Mouse (Mus musculus) limb, embryonic 11.5 days (tissue): ENCODE measurements at regions not wholly inside any gene's neighbourhood (a gene's known extent, or its start where the extent isn't known, plus 50 kb on each side); places are given as distances from the start of the nearest gene placed in this dataset.
"Not testable (repeated sequence)": the region's sequence is repeated elsewhere in the genome, so short reads cannot be mapped to it uniquely, and the experiment has no call there.

ENCODE experiments used
- ATAC-seq: fragments of 200-750 bp; cut with Nextera tagmentation; 2 replicates; pipeline ENCODE4 v1.8.0; 2017; ENCODE audit warnings: low read depth; ENCODE audit not compliant: insufficient number of reproducible peaks, low FRiP score, low TSS enrichment
- DNase-seq: peaks from one replicate; pipeline ENCODE4 v3.0.0-alpha.2; 2015; ENCODE audit warnings: low spot score
- H3K27ac ChIP-seq: fragments of 300-500 bp; sonication (generic); replicated peaks from 2 replicates; pipeline ENCODE4 v1.5.1; 2014; ENCODE audit warnings: low read depth, mild to moderate bottlenecking, low read length
- H3K27me3 ChIP-seq: fragments of 300-500 bp; sonication (generic); 2 replicates; pipeline ENCODE4 v1.6.1; 2014; ENCODE audit warnings: mild to moderate bottlenecking, low read length, mixed read lengths; ENCODE audit not compliant: control insufficient read depth, insufficient read depth
- H3K36me3 ChIP-seq: fragments of 300-500 bp; sonication (generic); 2 replicates; pipeline ENCODE4 v1.6.1; 2014; ENCODE audit warnings: mild to moderate bottlenecking, low read length, moderate library complexity, mixed read lengths; ENCODE audit not compliant: control insufficient read depth, insufficient read depth
- H3K4me1 ChIP-seq: fragments of 300-500 bp; sonication (generic); 2 replicates; pipeline ENCODE4 v1.6.1; 2014; ENCODE audit warnings: low read length, mixed read lengths; ENCODE audit not compliant: control insufficient read depth, insufficient read depth
- H3K4me2 ChIP-seq: fragments of 300-500 bp; sonication (generic); 2 replicates; pipeline ENCODE4 v1.6.1; 2014; ENCODE audit warnings: low read depth, mild to moderate bottlenecking, moderate library complexity; ENCODE audit not compliant: severe bottlenecking
- H3K4me3 ChIP-seq: fragments of 300-500 bp; sonication (generic); 2 replicates; pipeline ENCODE4 v1.5.1; 2014; ENCODE audit warnings: low read depth, low read length
- H3K9ac ChIP-seq: fragments of 300-500 bp; sonication (generic); 2 replicates; pipeline ENCODE4 v1.6.1; 2014; ENCODE audit warnings: mild to moderate bottlenecking, low read length
- H3K9me3 ChIP-seq: fragments of 300-500 bp; sonication (generic); 2 replicates; pipeline ENCODE4 v1.6.1; 2016; ENCODE audit warnings: low read length; ENCODE audit not compliant: control insufficient read depth
- WGBS: fragments of 180-500 bp; shearing (Covaris S2); extraction: QIAGEN DNeasy Blood & Tissue Kit; methylation state at CpG from one replicate; pipeline ENCODE4 v1.1.7; 2014; 5-methylcytosine and 5-hydroxymethylcytosine counted together

DNA sequence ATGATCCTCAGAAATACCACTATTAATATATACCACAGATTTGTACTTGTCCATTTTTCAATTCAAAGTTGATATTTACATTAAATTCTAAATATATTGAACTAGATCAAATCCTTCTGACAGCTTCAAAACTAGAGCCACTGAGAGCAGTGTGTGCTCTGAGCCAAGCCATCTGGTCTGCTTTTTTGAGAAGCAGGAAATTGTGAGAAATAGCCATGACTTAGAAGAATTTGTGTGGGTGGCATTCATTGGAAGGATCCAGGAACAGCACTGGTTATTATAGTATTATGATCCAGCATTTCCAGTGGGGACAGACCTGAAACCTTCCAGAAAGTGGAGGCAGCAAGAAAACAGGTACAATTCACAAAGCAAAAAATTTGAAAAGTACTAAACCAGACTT lies 398.7 kb upstream of the Zfp960 start:
- ATAC-seq (no peak), DNase-seq (no peak)
- H3K27ac ChIP-seq = no peak overlapping the region
- H3K4me2 ChIP-seq = no peak overlapping the region
- no peaks in the 10 kb centered on the region for H3K36me3 ChIP-seq
- H3K9me3 ChIP-seq = no peaks in the 10 kb centered on the region
- H3K4me3 ChIP-seq = no peak overlapping the region
- H3K9ac ChIP-seq = no peak overlapping the region
- no peaks in the 10 kb centered on the region for H3K27me3 ChIP-seq
- no peaks in the 10 kb centered on the region for H3K4me1 ChIP-seq

DNA sequence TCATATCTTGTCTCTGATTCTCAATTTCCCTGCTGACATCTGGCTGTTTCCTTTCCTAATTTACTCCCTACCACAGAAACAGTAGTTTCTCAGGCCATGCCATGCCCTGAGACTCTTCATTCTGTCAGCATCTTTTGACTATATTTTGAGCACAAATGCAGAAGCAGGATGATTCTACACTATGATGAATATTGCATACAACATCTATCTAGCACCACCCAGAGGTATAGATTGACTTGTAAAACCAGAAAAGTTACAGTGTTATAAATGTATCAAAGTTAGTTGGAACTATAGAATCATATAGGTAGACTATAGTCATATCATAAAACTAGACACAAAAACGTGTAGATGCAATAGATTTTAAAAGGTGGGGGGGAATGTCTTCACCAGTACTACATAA lies 396.3 kb upstream of the Zfp960 start:
- ATAC-seq = no peak
- H3K4me2 ChIP-seq = no peak overlapping the region
- H3K27ac ChIP-seq = no peak overlapping the region
- H3K9ac ChIP-seq = no peak overlapping the region
- H3K4me3 ChIP-seq = no peak overlapping the region
- H3K27me3 ChIP-seq = no peaks in the 10 kb centered on the region
- no peaks in the 10 kb centered on the region for H3K4me1 ChIP-seq
- no peak for DNase-seq
- H3K9me3 ChIP-seq = no peaks in the 10 kb centered on the region
- 69% methylated on average over 1 of the region's 1 CpGs for WGBS
- no peaks in the 10 kb centered on the region for H3K36me3 ChIP-seq

DNA sequence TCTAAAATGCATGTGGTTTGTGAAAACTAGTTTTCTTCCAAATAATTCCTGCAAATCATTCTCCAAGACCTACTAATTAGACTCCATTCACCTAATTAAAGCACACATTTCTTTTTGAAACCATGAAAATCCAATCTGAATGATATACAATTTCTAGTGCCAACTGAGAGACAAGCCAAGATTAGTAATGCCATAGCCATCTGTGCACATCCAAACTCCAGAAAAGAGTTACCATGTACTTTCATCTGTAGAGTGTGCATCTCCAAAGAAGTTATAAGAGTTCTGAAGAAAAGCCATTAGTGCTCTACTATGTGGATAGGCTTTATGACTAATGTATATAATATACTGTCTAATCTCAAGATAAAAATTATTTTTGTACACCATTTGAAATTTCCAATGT lies 359.7 kb upstream of the Zfp960 start:
- Histone ChIP-seq H3K9ac (no peak overlapping the region), H3K4me2 (no peak overlapping the region), H3K4me1 (no peaks in the 10 kb centered on the region), H3K27me3 (no peaks in the 10 kb centered on the region), H3K4me3 (no peak overlapping the region), H3K36me3 (no peaks in the 10 kb centered on the region), H3K9me3 (no peaks in the 10 kb centered on the region), H3K27ac (no peak overlapping the region)
- ATAC-seq = no peak
- no peak for DNase-seq

- no peak overlapping the region for H3K4me2 ChIP-seq
- 88% methylated on average over 1 of the region's 1 CpGs for WGBS
- H3K4me1 ChIP-seq = no peaks in the 10 kb centered on the region
- H3K9me3 ChIP-seq = no peaks in the 10 kb centered on the region
- ATAC-seq = no peak
- no peak overlapping the region for H3K4me3 ChIP-seq
- H3K27me3 ChIP-seq = no peaks in the 10 kb centered on the region
- no peak overlapping the region for H3K27ac ChIP-seq
- no peaks in the 10 kb centered on the region for H3K36me3 ChIP-seq
- no peak overlapping the region for H3K9ac ChIP-seq
- no peak for DNase-seq
Observed at GRCm38 (mm10) chr17:16705890-16706289, 358.0 kb upstream of the Zfp960 start.

DNA sequence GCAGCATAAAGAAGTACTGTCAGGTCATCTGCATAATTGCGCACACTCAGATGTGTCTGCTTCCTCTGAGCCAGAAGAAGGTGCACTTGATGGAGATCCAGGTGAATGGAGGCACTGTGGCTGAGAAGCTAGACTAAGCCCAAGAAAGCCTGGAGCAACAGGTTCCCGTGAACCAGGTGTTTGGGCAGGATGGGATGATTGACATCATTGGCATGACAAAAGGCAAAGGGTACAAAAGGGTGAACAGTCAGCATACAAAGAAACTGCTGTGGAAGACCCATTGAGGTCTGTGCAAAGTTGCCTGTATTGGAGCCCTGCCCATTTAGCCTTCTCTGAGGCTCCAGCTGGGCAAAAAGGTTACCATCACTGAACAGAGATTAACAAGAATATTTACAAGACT lies 337.0 kb upstream of the Zfp960 start:
- Histone ChIP-seq H3K36me3 (no peaks in the 10 kb centered on the region), H3K27me3 (no peaks in the 10 kb centered on the region), H3K9me3 (no peaks in the 10 kb centered on the region; the same call in 1 of the 2 replicates), H3K4me2 (no peak overlapping the region), H3K4me3 (no peak overlapping the region), H3K9ac (no peak overlapping the region), H3K27ac (no peak overlapping the region), H3K4me1 (no peaks in the 10 kb centered on the region)
- no peak for DNase-seq
- no peak for ATAC-seq
- 93% methylated on average over 2 of the region's 2 CpGs for WGBS

DNA sequence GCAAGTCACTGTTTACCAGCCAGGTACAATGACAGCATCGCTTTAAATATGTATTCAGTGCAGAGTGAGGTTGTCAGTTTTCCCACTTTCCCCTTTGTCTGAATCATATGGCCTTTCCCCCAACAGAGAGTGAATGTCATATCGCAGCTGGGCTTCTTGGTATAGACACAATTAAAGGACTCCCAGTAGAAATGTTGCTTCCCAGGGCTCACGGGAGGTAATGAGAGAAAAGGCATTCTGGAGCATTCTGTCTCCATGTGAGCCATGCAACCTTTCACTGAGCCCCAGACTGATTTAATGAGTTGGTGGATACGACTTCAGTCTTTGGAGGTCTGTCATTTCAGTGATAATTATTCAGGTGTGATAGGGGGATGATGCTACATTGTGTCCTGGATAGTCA lies 310.8 kb upstream of the Zfp960 start:
- H3K27ac ChIP-seq = no peak overlapping the region
- no peaks in the 10 kb centered on the region for H3K4me1 ChIP-seq
- H3K4me3 ChIP-seq = no peak overlapping the region
- no peaks in the 10 kb centered on the region for H3K36me3 ChIP-seq
- H3K9me3 ChIP-seq = no peaks in the 10 kb centered on the region
- H3K27me3 ChIP-seq = no peaks in the 10 kb centered on the region
- DNase-seq (no peak), ATAC-seq (no peak)
- WGBS = 79% methylated on average over 4 of the region's 4 CpGs
- H3K4me2 ChIP-seq = no peak overlapping the region
- no peak overlapping the region for H3K9ac ChIP-seq

DNA sequence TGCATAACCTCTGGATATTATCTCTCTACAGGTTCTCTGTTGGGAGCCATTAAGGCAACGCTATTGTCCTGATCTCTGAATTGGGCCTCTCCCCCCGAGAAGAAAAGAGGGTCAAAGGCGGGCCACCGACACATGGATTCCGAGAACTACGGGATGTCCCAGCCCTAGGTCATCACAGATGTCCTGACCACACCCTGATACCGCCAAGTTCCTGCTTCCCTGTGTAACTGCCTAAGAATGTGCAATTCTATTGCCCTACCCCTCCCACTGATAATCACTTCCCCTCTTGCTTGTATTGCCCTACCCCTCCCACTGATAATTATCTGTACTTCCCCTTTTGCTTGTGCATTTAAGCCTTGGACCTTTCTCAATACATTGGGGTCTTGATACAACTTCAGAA lies 293.3 kb upstream of the Zfp960 start:
- not testable (repeated sequence) for H3K4me2 ChIP-seq, H3K4me1 ChIP-seq, DNase-seq, ATAC-seq, H3K9me3 ChIP-seq, H3K36me3 ChIP-seq, H3K27ac ChIP-seq, H3K9ac ChIP-seq, H3K4me3 ChIP-seq, H3K27me3 ChIP-seq
- WGBS = 89% methylated on average over 7 of the region's 7 CpGs

- H3K27me3 ChIP-seq = no peaks in the 10 kb centered on the region
- H3K9me3 ChIP-seq = no peaks in the 10 kb centered on the region
- 88% methylated on average over 5 of the region's 5 CpGs for WGBS
- H3K27ac ChIP-seq = no peak overlapping the region
- no peak overlapping the region for H3K4me2 ChIP-seq
- no peak for ATAC-seq
- no peak overlapping the region for H3K4me3 ChIP-seq
- no peaks in the 10 kb centered on the region for H3K36me3 ChIP-seq
- no peaks in the 10 kb centered on the region for H3K4me1 ChIP-seq
- DNase-seq = no peak
- H3K9ac ChIP-seq = no peak overlapping the region
Observed at GRCm38 (mm10) chr17:16798316-16798715, 265.6 kb upstream of the Zfp960 start.

GRCm38 (mm10) chr17:16804986-16805385 lies 258.9 kb upstream of the Zfp960 start:
- no peaks in the 10 kb centered on the region for H3K4me1 ChIP-seq

More at GRCm38 (mm10) chr17:16804986-16805385, 258.9 kb upstream of the Zfp960 start:
- Histone ChIP-seq H3K36me3 (no peaks in the 10 kb centered on the region), H3K27me3 (no peaks in the 10 kb centered on the region), H3K4me2 (no peak overlapping the region), H3K9ac (no peak overlapping the region), H3K9me3 (no peaks in the 10 kb centered on the region), H3K4me3 (no peak overlapping the region), H3K27ac (no peak overlapping the region)
- WGBS = 38% methylated on average over 3 of the region's 3 CpGs
- ATAC-seq (no peak), DNase-seq (no peak)
